Mouse (Mus musculus) cerebellum, adult 2 months (tissue): ENCODE data around the gene Samm50.

Experiments
- CTCF ChIP-seq: fragments of 200-500 bp; IDR thresholded peaks from 2 replicates; pipeline ENCODE4 v1.5.1; 2011; ENCODE audit warnings: low read depth, mild to moderate bottlenecking, control low read depth, low read length, moderate library complexity, borderline replicate concordance; ENCODE audit not compliant: insufficient read depth
- POLR2A ChIP-seq: fragments of 200-500 bp; IDR thresholded peaks from 2 replicates; pipeline ENCODE4 v1.6.1; 2011; ENCODE audit warnings: low read length, control low read depth, borderline replicate concordance; ENCODE audit not compliant: insufficient read depth

- TF ChIP-seq POLR2A (no peak), CTCF (no peak)
These were observed 18.9 kb downstream of the Samm50 start for GRCm38 (mm10) chr15:84210941-84211340.
